Mouse (Mus musculus) stomach, postnatal 0 days (tissue): ENCODE measurements around the gene Arid4b.

Experiments used
- CTCF ChIP-seq: IDR thresholded peaks from 2 replicates; pipeline ENCODE4 v1.5.1; 2016; ENCODE audit warnings: antibody characterized with exemption, low read depth, mild to moderate bottlenecking, moderate library complexity
- EP300 ChIP-seq: optimal IDR thresholded peaks from 2 replicates; pipeline ENCODE3; 2016; ENCODE audit warnings: antibody characterized with exemption

DNA sequence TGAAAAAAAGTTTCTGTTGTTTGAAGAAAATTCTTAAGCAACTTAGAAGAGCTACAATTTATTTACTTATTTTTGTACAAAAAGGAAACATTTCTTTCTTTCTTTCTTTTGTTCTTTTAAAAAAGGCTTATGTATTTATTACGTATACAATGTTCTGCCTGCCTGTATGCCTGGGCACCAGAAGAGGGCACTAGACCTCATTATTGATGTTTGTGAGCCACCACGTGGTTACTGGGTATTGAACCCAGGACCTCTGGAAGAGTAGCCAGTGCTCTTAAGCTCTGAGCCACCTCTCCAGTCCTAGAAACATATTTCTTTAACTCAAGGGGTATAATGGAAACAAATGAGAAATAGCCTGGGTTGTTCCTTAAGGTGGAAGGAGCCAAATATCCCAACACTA lies 182.9 kb downstream of the Arid4b start:
- no peak for TF ChIP-seq CTCF
- no peak for TF ChIP-seq EP300
